Mouse (Mus musculus): ENCODE measurements around the gene Slc10a7.
"Not testable (repeated sequence)": the region's sequence is repeated elsewhere in the genome, so short reads cannot be mapped to it uniquely, and the experiment has no call there.

Gene Slc10a7

DNA sequence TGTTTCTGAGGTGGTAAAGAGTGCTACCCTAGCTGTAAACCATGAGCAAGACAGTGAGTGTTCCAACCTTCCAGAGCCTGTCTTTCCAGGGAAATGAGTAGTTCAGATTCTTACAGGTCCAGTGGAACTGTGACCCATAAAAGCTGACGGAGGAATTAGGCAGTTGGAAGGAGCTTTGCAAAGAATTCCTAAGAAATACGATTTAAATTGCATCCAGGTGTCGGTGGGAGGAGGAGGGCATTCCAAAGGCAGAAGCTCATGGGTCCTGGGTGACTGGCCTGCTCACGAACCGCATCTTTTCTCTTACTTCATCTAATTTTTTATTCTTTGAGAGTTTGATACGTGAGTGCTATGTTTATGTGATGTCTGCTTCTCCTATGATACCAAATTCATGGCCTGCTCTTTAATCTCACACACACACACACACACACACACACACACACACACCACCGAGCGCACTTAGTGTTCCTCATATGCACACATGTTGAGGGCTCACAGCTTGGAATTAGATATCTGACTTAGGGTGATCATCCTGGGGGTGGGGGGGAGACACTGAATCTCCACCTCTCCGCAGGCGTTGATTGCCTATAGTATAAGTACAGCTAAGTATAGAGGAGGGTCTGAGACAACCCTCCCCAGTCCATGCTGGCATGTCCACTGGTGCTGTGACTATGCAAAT is 169.5 kb downstream of the Slc10a7 start:
- no peak for DNase-seq

DNA sequence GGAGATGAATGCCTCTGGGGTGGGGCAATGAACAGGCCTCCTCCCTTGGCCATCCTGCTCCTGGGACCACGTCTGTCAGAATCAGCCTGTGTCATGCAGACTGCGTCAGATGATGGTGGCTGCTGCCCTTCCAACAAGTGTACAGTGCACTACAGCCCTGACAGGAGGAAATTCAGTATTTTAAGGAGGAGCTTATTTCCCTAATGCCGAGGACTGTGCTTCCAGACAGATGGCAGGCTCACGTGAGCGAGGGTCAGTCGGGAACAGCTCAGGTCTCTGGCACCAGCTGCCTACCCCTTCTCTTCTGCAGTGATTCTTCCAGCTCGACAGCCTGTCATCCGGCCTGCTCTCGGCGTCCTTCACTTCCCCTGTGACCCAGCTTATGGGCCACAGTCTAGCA is 181.6 kb downstream of the Slc10a7 start:
- no peak for DNase-seq

- no peak for DNase-seq
Measured at GRCm38 (mm10) chr8:78698331-78698741, 189.2 kb downstream of the Slc10a7 start.

DNA sequence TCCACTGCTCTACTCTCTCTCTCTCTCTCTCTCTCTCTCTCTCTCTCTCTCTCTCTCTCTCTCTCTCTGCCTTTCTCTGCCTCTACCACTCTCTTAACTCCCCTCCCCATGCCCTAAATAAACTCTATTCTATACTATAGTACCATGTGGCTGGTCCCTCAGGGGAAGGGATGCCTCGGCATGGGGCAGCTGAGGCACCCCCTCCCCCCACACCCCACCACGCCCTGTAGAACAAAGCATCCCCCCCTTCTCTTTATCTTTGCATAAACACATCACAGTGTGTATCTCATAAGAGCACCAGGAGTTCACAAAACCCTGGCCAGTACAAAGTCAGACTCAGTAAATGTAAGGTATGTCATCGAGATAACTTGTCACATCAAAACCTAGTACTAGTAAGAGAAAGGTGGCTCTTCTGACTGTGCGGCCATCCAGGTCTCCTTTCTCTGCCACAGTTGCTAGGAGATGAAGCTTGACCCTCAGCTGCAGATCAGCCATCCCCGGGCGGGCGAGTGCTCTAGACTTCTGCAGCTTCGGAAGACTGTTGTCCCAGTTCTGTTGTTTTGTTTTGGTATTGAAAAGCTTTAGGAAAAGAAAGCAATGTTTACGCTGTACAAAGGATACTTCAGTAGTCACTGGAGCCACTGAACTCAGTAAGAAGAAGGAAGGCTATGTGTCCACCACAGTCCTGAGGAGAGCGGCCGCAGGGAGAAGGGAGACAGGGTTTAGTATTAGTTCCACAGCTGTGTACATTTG is 194.1 kb downstream of the Slc10a7 start:
- DNase-seq = no peak

- no peak for DNase-seq
Measured at GRCm38 (mm10) chr8:78705980-78706379, 196.8 kb downstream of the Slc10a7 start.

- DNase-seq = no peak
Measured at GRCm38 (mm10) chr8:78709948-78710644, 200.9 kb downstream of the Slc10a7 start.

DNA sequence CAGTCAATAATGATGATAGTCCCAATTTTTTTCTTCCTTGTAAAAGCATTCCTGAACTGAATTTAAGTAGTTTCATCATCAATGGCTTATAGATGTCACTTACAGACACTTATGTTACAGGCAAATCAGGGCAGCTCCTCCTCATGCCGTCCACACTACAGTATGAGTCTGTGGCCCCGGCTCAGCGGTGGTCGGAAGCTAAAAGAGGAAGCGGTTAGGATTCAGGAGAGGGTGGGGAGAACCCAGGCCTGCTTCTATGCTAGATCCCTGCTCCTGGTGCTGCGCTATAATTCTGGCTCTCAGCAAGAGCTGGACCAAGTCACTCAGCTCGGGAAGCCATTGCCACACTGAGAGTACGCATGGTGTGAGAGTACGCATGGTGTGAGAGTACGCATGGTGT is 201.8 kb downstream of the Slc10a7 start:
- no peak for DNase-seq

DNA sequence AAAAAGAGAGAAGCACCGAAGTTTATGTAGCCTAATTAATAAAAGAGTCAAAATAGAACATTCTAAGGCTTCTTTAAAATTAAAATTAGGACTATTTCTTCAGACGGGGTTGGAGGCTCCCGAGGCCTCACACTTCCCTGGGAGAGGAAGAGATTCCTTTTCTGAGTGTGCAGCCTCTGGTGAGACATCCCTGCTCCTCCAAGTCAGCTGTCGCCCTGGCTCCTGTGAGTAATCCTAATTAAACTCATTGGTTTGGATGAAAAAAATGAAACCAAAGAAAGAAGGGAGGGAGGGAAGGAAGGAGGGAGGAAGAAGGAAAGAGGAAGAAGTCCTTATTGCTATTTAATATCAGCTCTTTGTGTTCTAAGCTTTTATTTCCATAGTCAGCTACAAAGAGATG is 205.7 kb downstream of the Slc10a7 start:
- DNase-seq = no peak

- DNase-seq = no peak
Measured at GRCm38 (mm10) chr8:78716546-78716945, 207.4 kb downstream of the Slc10a7 start.

DNA sequence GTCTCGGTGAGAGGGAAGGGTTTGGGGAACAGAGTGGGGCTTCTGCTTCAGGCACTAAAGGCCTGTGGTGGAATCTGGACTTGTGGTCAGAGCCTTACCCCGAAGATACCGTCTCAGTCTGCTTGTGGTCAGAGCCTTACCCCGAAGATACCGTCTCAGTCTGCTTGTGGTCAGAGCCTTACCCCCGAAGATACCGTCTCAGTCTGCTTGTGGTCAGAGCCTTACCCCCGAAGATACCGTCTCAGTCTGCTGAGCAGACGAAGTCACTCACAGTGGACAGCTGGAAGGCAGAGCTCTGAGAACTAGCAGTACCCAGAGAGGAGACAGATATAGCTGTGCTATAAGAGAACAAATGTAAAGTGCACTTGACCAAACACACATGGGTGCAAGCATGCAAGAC is 208.0 kb downstream of the Slc10a7 start:
- not testable (repeated sequence) for DNase-seq

DNA sequence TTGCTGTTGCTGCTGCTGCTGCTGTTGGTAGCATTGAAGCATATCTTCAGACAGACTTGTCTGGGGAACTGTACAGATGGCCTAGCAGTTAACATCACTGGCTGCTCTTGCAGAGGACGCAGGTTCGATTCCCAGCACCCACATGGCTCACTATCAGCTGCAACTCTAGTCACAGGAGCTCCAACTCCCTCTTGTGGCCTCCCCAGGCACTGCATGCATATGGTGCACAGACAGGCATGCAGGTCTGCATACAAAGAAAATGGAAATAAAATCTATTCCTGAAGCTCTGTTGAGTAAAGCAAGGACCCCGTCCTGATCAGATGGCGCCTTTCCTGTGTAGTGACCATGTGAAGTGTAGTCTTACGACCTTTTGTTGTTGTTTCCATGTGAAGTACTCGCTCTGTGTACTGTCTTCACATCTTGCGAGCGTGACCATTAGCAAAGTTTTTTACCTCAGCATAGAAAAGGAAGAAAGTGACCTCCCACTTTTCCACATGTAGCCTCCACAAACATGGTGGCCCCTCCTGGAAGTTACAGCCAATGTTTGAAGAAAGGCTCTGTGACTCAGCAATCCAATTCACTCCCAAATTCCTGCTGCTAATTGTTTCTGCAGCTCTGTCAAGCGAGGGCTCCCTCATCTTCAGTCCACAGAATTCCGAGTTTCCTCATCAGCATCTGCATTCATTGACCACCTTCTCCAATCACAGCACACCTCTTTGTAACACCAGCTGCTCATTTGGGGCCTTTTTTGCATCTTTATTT is 210.3 kb downstream of the Slc10a7 start:
- no peak for DNase-seq

DNA sequence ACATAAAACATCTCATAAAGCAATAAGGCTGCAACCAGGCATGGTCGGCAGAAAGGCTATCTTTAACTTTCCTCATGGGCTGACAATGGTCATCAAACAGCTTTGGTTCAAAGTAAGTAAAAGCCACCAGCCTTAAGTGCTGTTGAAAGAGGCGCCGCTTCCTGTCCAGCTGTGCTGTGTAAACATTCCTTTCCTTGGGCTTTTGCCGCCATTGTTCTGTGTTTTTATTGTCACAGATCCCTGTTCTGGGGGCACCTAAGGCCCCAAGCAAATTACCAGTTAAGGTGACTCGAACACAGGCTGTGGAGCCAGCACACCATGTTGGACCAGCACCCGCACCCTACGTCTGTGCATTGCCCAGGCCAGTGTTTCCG is 210.9 kb downstream of the Slc10a7 start:
- no peak for DNase-seq

DNA sequence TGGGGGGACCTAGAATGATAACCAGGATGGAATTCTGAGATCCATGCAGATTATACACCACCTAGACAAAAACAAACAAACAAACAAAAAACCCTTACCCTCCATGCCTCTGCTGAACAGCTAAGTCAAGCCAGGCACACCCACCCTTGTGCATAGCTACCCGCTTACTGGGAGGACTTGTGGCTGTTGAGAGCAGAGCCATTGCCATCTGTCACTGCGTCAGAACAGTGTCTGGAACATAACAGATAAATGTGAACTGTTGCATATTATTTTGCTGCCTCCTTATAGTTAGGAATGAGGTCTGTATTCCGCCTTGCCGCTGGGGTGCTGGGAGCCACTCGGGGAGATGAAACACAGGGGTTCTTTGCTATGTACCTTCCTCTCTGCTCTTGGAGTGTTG is 212.4 kb downstream of the Slc10a7 start:
- no peak for DNase-seq

- DNase-seq = no peak
Measured at GRCm38 (mm10) chr8:78722201-78722600, 213.1 kb downstream of the Slc10a7 start.

GRCm38 (mm10) chr8:78724832-78725231 is 215.7 kb downstream of the Slc10a7 start:
- no peak for DNase-seq

DNA sequence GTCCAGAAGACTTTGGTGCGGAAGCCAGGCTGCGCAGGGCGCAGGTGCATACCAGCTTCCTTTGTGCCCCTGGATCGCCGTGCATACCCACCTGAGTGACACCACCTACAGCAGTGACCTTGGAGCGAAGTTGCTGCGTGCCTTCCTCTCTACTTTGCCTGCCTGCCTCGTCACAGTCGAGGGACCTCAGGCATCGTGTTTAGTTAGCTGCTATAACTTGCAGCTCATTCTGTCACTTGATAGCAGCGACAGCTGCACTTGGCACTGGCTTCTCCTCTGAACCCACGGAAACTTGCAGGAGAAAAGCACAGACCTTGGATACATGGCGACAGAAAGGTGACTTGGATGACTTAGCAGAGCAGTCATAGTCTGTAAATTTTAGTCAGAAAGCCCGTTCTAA is 219.1 kb downstream of the Slc10a7 start:
- no peak for DNase-seq

- no peak for DNase-seq
Measured at GRCm38 (mm10) chr8:78732410-78732809, 223.3 kb downstream of the Slc10a7 start.

- DNase-seq = no peak
Measured at GRCm38 (mm10) chr8:78732995-78733512, 223.9 kb downstream of the Slc10a7 start.

GRCm38 (mm10) chr8:78734721-78735517 is 225.8 kb downstream of the Slc10a7 start:
- no peak for DNase-seq

GRCm38 (mm10) chr8:78738304-78738703 is 229.2 kb downstream of the Slc10a7 start:
- no peak for DNase-seq

DNA sequence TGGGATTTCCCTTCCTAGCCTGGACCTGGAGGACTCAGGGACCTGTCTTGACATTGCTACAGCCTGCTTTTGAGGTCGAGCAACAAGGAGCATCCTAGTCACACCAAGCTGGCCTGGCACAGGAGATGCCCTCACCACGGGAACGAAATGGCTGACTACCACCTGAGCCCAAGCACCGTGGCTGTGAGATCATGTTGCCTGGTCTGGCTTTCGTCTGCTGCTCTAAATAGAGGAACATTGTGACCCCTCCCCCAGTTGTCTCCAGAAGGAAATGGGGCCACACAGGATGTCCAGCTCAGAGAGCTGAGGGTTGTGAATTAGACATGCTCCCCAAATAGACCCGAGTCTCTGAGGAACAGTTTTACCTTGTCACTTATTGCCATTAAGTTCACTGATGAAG is 231.8 kb downstream of the Slc10a7 start:
- no peak for DNase-seq

GRCm38 (mm10) chr8:78741496-78741895 is 232.3 kb downstream of the Slc10a7 start:
- no peak for DNase-seq

Measured in thymus, postnatal 14 days (tissue).